Mouse (Mus musculus): Measurements from ENCODE around the gene Xxylt1. TPM values are rescaled to one million over a fixed set of nuclear protein-coding genes. Genes with fewer than 3 reads are reported as not detected.

The Xxylt1 gene
- total and polyA plus RNA-seq, 3 experiments, result 21.5 to 45.7 (median 35.1) TPM

GRCm38 (mm10) chr16:31035235-31035634 lies 46.0 kb downstream of the Xxylt1 start:
- Histone ChIP-seq H3K4me3 (replicated peaks in 1 of 3; ENCODE audit: low read depth in 2 of 3, low read length in 2 of 3, poor library complexity in 1 of 3) (no peak overlapping the region), H3K9me3 (replicated peaks; ENCODE audit: low read length) (peaks cover 12% of the 10 kb centered on the region), H3K36me3 (replicated peaks in 1 of 2; ENCODE audit: control insufficient read depth in 1 of 2, insufficient read depth in 1 of 2, low read length in 1 of 2) (peaks cover 0 to 55% of the 10 kb centered on the region in 2 experiments), H3K4me2 (ENCODE audit: insufficient read depth, low read depth, poor library complexity, severe bottlenecking) (no peak overlapping the region), H3K79me2 (replicated peaks; ENCODE audit: control insufficient read depth, extremely low read depth, insufficient read depth, poor library complexity, severe bottlenecking) (no peaks in the 10 kb centered on the region), H3K27me3 (replicated peaks) (no peaks in the 10 kb centered on the region), H3K9ac (ENCODE audit: insufficient read depth, low read depth) (no peak overlapping the region), H3K4me1 (ENCODE audit: control insufficient read depth in 1 of 2, insufficient read depth in 2 of 2) (peaks cover 2 to 32% of the 10 kb centered on the region in 2 experiments), H3K27ac (ENCODE audit: insufficient read depth, low read depth) (no peak overlapping the region)
- TF ChIP-seq EP300 (IDR thresholded peaks at IDR 0.05; ENCODE audit: low read length) (no peak), TBP (conservative IDR thresholded peaks at IDR 0.05; ENCODE audit: low read depth, low read length) (no peak)
- no peak for DNase-seq (ENCODE audit: extremely low read depth)
- in situ Hi-C loops (cut with MboI; ENCODE audit: low pct_ligation_motif_present, low pct_unique_long_range_greater_than_20kb, low sequenced_read_pairs) (no loop called here), dilution Hi-C loops (cut with MboI; ENCODE audit: extremely low pct_ligation_motif_present, extremely low pct_unique_long_range_greater_than_20kb, low sequenced_read_pairs) (no loop called here)

GRCm38 (mm10) chr16:31034051-31034450 lies 47.2 kb downstream of the Xxylt1 start:
- Histone ChIP-seq H3K9me3 (replicated peaks; ENCODE audit: low read length) (peaks cover 10% of the 10 kb centered on the region), H3K36me3 (replicated peaks in 1 of 2; ENCODE audit: control insufficient read depth in 1 of 2, insufficient read depth in 1 of 2, low read length in 1 of 2) (peaks cover 0 to 62% of the 10 kb centered on the region in 2 experiments), H3K27me3 (replicated peaks) (no peaks in the 10 kb centered on the region), H3K4me3 (replicated peaks in 1 of 3; ENCODE audit: low read depth in 2 of 3, low read length in 2 of 3, poor library complexity in 1 of 3) (no peak overlapping the region), H3K4me2 (ENCODE audit: insufficient read depth, low read depth, poor library complexity, severe bottlenecking) (no peak overlapping the region), H3K9ac (ENCODE audit: insufficient read depth, low read depth) (no peak overlapping the region), H3K79me2 (replicated peaks; ENCODE audit: control insufficient read depth, extremely low read depth, insufficient read depth, poor library complexity, severe bottlenecking) (no peaks in the 10 kb centered on the region), H3K27ac (ENCODE audit: insufficient read depth, low read depth) (no peak overlapping the region), H3K4me1 (ENCODE audit: control insufficient read depth in 1 of 2, insufficient read depth in 2 of 2) (peaks cover 2 to 33% of the 10 kb centered on the region in 2 experiments)
- no peak for DNase-seq (ENCODE audit: extremely low read depth)
- dilution Hi-C loops (cut with MboI; ENCODE audit: extremely low pct_ligation_motif_present, extremely low pct_unique_long_range_greater_than_20kb, low sequenced_read_pairs), result no loop called here
- in situ Hi-C loops (cut with MboI; ENCODE audit: low pct_ligation_motif_present, low pct_unique_long_range_greater_than_20kb, low sequenced_read_pairs), result no loop called here
- TF ChIP-seq UBTF (IDR thresholded peaks at IDR 0.05; ENCODE audit: low read depth, low read length), result no peak
- no peak for TF ChIP-seq MAFK (IDR thresholded peaks at IDR 0.05; ENCODE audit: insufficient replicate concordance, low read length)
- no peak for TF ChIP-seq EP300 (IDR thresholded peaks at IDR 0.05; ENCODE audit: low read length)
- no peak for TF ChIP-seq USF1 (IDR thresholded peaks at IDR 0.05; ENCODE audit: low read depth, low read length)
- TF ChIP-seq POLR2AphosphoS2 (IDR thresholded peaks at IDR 0.05; ENCODE audit: low read depth, low read length), result no peak
- no peak for TF ChIP-seq TCF12 (IDR thresholded peaks at IDR 0.05; ENCODE audit: low read depth, low read length)
- TF ChIP-seq IRF4 (IDR thresholded peaks at IDR 0.05; ENCODE audit: low read depth, low read length), result no peak
- TF ChIP-seq NRF1 (IDR thresholded peaks at IDR 0.05; ENCODE audit: low read depth, low read length), result no peak
- TF ChIP-seq PAX5 (IDR thresholded peaks at IDR 0.05; ENCODE audit: low read length), result no peak
- no peak for TF ChIP-seq SIN3A (IDR thresholded peaks at IDR 0.05; ENCODE audit: low read length)

GRCm38 (mm10) chr16:31029739-31030485 lies 51.3 kb downstream of the Xxylt1 start:
- peaks cover 0 to 66% of the 10 kb centered on the region in 2 experiments for H3K36me3 ChIP-seq (replicated peaks in 1 of 2; ENCODE audit: control insufficient read depth in 1 of 2, insufficient read depth in 1 of 2, low read length in 1 of 2)
- no peak overlapping the region for H3K4me3 ChIP-seq (replicated peaks in 1 of 3; ENCODE audit: low read depth in 2 of 3, low read length in 2 of 3, poor library complexity in 1 of 3)
- H3K79me2 ChIP-seq (replicated peaks; ENCODE audit: control insufficient read depth, extremely low read depth, insufficient read depth, poor library complexity, severe bottlenecking), result no peaks in the 10 kb centered on the region
- in situ Hi-C loops (cut with MboI; ENCODE audit: low pct_ligation_motif_present, low pct_unique_long_range_greater_than_20kb, low sequenced_read_pairs), result no loop called here
- H3K4me2 ChIP-seq (ENCODE audit: insufficient read depth, low read depth, poor library complexity, severe bottlenecking), result no peak overlapping the region
- no peaks in the 10 kb centered on the region for H3K27me3 ChIP-seq (replicated peaks)
- TF ChIP-seq HCFC1 (IDR thresholded peaks at IDR 0.05; ENCODE audit: low read depth, low read length) (no peak), MAZ (IDR thresholded peaks at IDR 0.05; ENCODE audit: low read depth, low read length) (no peak), MEF2A (IDR thresholded peaks at IDR 0.05; ENCODE audit: borderline replicate concordance, low read depth, low read length) (no peak), JUND (conservative IDR thresholded peaks at IDR 0.05; ENCODE audit: low read depth, low read length) (no peak), ZMIZ1 (IDR thresholded peaks at IDR 0.05; ENCODE audit: low read depth, low read length) (no peak), RAD21 (IDR thresholded peaks at IDR 0.05; ENCODE audit: low read depth, low read length) (no peak)
- dilution Hi-C loops (cut with MboI; ENCODE audit: extremely low pct_ligation_motif_present, extremely low pct_unique_long_range_greater_than_20kb, low sequenced_read_pairs), result no loop called here
- H3K9ac ChIP-seq (ENCODE audit: insufficient read depth, low read depth), result no peak overlapping the region
- peaks cover 0 to 18% of the 10 kb centered on the region in 2 experiments; a peak in 2 of 4 replicates for H3K4me1 ChIP-seq (ENCODE audit: control insufficient read depth in 1 of 2, insufficient read depth in 2 of 2)
- peaks cover 3% of the 10 kb centered on the region for H3K9me3 ChIP-seq (replicated peaks; ENCODE audit: low read length)
- DNase-seq (ENCODE audit: extremely low read depth), result no peak
- H3K27ac ChIP-seq (ENCODE audit: insufficient read depth, low read depth), result no peak overlapping the region
